Mouse (Mus musculus): ENCODE results near the gene Atm. TPM values are rescaled to one million over a fixed set of nuclear protein-coding genes. Genes with fewer than 3 reads are reported as not detected.

The Atm gene
- polyA plus RNA-seq, 1 experiment: 0.06 TPM

DNA sequence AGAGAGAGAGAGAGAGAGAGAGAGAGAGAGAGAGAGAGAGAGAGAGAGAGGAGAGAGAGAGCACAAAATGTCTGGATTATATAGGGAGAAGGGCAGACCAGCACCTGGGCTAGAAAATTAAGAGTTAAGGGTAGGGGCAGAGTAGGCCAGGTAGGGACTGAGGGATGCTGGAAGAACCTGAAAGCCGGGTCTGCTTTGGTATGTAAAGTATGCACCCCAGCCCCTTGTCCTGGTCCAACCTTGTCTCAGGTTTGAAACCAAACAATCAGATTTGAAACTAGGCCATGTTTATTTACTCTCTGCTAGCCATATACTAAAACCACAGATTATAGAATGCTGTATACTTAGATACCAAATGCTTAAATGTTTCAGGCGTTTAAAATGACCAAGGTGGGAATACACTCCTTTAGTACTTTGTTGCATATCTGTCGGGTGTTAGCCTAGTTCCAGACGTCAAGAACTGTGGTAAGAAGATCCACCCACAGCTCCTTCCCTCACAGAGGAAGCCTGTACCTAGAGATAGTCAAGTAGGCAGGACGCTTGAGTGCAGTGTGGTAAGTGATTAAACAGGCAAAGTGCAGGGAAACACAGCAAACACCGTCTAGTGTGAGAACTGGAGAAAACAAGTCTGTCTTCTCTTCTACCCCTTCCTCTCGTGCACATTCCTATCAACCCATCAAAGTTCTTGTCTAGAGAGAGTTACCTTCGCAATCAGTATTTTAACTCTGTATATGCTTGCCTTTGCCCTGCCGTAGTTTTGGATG is 114.2 kb downstream of the Atm start:
- peaks cover 11% of the 10 kb centered on the region for H3K9me3 ChIP-seq
- TF ChIP-seq FLI1 (IDR thresholded peaks at IDR 0.05; ENCODE audit: low read length) (no peak), GATA1 (IDR thresholded peaks at IDR 0.05; ENCODE audit: borderline replicate concordance, low read length) (peak; percentile 89; the same call in 2 of the 3 replicates)
- peak overlapping the region; percentile 81 for H3K4me3 ChIP-seq (replicated peaks)
- H3K4me1 ChIP-seq: peaks cover 73% of the 10 kb centered on the region
- no peaks in the 10 kb centered on the region for H3K27me3 ChIP-seq (replicated peaks)
- H3K36me3 ChIP-seq (replicated peaks; ENCODE audit: low read length): peaks cover 27% of the 10 kb centered on the region

- Histone ChIP-seq H3K4me1 (peaks cover 49% of the 10 kb centered on the region), H3K27me3 (replicated peaks) (no peaks in the 10 kb centered on the region), H3K4me3 (replicated peaks) (no peak overlapping the region), H3K9me3 (0 out of 2 replicates have a peak, but pooled peaks cover 4% of the 10 kb centered on the region), H3K36me3 (replicated peaks; ENCODE audit: low read length) (no peaks in the 10 kb centered on the region)
- TF ChIP-seq GATA1 (IDR thresholded peaks at IDR 0.05; ENCODE audit: borderline replicate concordance, low read length): no peak
- no peak for TF ChIP-seq FLI1 (IDR thresholded peaks at IDR 0.05; ENCODE audit: low read length)
Measured at GRCm38 (mm10) chr9:53409427-53409826, 127.1 kb downstream of the Atm start.

GRCm38 (mm10) chr9:53408953-53409361 is 127.6 kb downstream of the Atm start:
- no peak overlapping the region for H3K4me3 ChIP-seq (replicated peaks)
- no peaks in the 10 kb centered on the region for H3K36me3 ChIP-seq (replicated peaks; ENCODE audit: low read length)
- TF ChIP-seq GATA1 (IDR thresholded peaks at IDR 0.05; ENCODE audit: borderline replicate concordance, low read length) (no peak), FLI1 (IDR thresholded peaks at IDR 0.05; ENCODE audit: low read length) (no peak)
- peaks cover 52% of the 10 kb centered on the region for H3K4me1 ChIP-seq
- H3K9me3 ChIP-seq: 0 out of 2 replicates have a peak, but pooled peaks cover 4% of the 10 kb centered on the region
- no peaks in the 10 kb centered on the region for H3K27me3 ChIP-seq (replicated peaks)

DNA sequence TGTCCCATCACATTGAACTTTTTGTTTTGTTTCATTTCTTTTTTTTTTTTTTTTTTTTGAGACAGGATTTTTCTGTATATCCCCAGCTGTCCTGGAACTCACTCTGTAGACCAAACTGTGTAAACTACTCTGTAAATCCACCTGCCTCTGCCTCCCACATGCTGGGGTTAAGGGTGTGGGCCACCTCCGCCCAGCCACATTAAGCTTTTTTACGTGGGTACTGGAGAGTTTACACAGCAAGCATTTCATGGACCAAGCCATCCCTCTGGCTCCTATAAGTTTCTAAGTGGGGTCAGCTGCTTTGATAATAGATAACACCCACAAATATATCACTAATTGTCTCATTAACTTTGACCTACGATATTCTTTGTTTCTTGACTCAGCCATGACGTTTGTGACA is 128.0 kb downstream of the Atm start:
- Histone ChIP-seq H3K4me3 (replicated peaks) (no peak overlapping the region), H3K36me3 (replicated peaks; ENCODE audit: low read length) (no peaks in the 10 kb centered on the region), H3K27me3 (replicated peaks) (no peaks in the 10 kb centered on the region), H3K9me3 (0 out of 2 replicates have a peak, but pooled peaks cover 4% of the 10 kb centered on the region), H3K4me1 (peaks cover 52% of the 10 kb centered on the region)
- TF ChIP-seq FLI1 (IDR thresholded peaks at IDR 0.05; ENCODE audit: low read length) (no peak), GATA1 (IDR thresholded peaks at IDR 0.05; ENCODE audit: borderline replicate concordance, low read length) (no peak)

DNA sequence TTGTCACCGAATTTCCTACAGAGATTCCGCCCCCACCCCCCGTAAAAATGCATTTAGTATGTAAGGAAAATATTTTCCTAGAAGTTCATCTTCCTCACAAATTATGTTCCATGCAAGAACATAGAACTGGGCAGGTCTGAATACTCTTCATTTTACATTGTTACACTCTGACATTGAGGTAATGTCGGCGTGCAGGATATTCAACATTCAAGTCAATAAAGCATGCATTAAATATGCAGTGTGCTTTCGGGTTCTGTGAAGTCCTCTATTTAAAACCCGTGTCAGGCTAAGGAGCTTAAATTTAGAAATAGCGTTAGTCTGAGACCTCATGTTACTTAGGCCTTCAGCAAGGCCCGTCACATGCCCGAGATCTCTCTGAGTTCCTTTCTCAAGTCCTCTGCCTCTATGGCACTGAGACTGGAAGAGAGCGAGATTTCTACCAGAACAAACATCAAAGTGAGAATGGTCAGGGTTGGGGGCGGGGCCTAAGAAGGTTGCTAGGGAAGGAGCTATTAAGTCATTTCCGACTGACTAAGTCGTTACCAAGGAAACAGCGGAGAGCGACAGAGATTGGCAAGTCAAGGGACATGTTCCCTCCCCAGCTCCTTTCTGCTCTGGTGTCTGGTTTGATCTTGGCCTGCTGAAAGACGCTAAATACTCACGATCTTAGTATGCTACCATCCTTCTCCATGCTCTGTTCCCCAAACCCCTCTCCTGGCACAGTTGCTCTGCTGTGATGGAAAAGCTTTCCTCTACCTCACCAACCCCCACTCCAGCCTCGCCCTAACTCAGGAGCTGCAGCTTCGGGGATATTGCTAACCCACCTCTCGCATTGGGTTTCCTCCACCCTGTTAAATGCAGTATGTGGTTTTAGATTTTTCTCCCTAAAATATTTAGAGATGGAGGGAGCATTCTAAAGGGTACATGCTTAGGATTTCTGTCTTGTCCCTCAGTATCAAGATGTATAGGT is 131.5 kb downstream of the Atm start:
- Histone ChIP-seq H3K27me3 (replicated peaks) (no peaks in the 10 kb centered on the region), H3K4me3 (replicated peaks) (peak overlapping the region; percentile 86), H3K9me3 (no peaks in the 10 kb centered on the region), H3K36me3 (replicated peaks; ENCODE audit: low read length) (peaks cover under 1% of the 10 kb centered on the region), H3K4me1 (peaks cover 43% of the 10 kb centered on the region)
- TF ChIP-seq GATA1 (IDR thresholded peaks at IDR 0.05; ENCODE audit: borderline replicate concordance, low read length) (no peak), FLI1 (IDR thresholded peaks at IDR 0.05; ENCODE audit: low read length) (no peak)

DNA sequence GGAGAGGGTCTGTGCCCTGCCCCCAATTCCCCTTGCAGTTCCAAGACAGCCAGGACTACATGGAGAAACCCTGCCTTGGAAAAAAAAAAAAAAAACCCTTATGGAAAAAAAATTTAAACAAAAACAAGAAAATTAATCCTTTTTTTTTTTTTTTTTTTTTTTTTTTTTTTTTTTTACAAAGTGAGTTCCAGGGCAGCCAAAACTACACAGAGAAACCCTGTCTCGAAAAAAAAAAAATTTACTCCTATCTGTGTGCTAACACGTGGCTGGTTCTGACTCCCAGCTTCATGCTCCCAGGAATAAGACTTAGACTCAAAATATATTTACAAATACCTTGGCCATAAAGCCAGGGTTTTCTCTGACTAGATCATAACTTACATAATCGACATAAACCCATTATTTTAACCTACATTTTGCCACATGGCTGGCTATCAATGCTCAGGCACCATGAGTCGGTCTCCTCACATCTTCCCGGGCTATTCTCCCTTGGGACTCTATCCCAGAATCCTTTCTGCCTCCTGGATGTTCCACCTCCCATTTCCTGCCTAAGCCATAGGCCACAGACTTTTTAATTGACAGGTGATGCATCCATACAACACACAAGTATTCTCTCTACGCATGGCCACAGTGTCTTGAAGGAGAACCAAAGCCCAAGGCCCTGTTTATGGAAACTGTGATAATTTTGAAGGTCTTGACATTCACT is 132.3 kb downstream of the Atm start:
- no peaks in the 10 kb centered on the region for H3K27me3 ChIP-seq (replicated peaks)
- peaks cover 34% of the 10 kb centered on the region for H3K4me1 ChIP-seq
- no peaks in the 10 kb centered on the region for H3K9me3 ChIP-seq
- TF ChIP-seq FLI1 (IDR thresholded peaks at IDR 0.05; ENCODE audit: low read length) (no peak), GATA1 (IDR thresholded peaks at IDR 0.05; ENCODE audit: borderline replicate concordance, low read length) (no peak)
- H3K4me3 ChIP-seq (replicated peaks): no peak overlapping the region
- H3K36me3 ChIP-seq (replicated peaks; ENCODE audit: low read length): peaks cover 6% of the 10 kb centered on the region

- Histone ChIP-seq H3K9me3 (no peaks in the 10 kb centered on the region), H3K36me3 (replicated peaks; ENCODE audit: low read length) (peaks cover 9% of the 10 kb centered on the region), H3K4me1 (peaks cover 32% of the 10 kb centered on the region), H3K4me3 (replicated peaks) (no peak overlapping the region), H3K27me3 (replicated peaks) (no peaks in the 10 kb centered on the region)
- TF ChIP-seq GATA1 (IDR thresholded peaks at IDR 0.05; ENCODE audit: borderline replicate concordance, low read length) (no peak), FLI1 (IDR thresholded peaks at IDR 0.05; ENCODE audit: low read length) (no peak)
Measured at GRCm38 (mm10) chr9:53402991-53403390, 133.5 kb downstream of the Atm start.

- no peak for TF ChIP-seq FLI1 (IDR thresholded peaks at IDR 0.05; ENCODE audit: low read length)
- Histone ChIP-seq H3K9me3 (no peaks in the 10 kb centered on the region), H3K36me3 (replicated peaks; ENCODE audit: low read length) (peaks cover 11% of the 10 kb centered on the region), H3K27me3 (replicated peaks) (no peaks in the 10 kb centered on the region), H3K4me3 (replicated peaks) (no peak within 1 kb of the TSS), H3K4me1 (peaks cover 38% of the 10 kb centered on the region)
Measured at GRCm38 (mm10) chr9:53402291-53402711, 134.2 kb downstream of the Atm start, which contains the start of gene 4930550C14Rik. Gene 4930550C14Rik (plus strand): TSS chr9:53402325.

- H3K4me1 ChIP-seq: peaks cover 38% of the 10 kb centered on the region
- no peak overlapping the region for H3K4me3 ChIP-seq (replicated peaks)
- H3K27me3 ChIP-seq (replicated peaks): no peaks in the 10 kb centered on the region
- no peaks in the 10 kb centered on the region for H3K9me3 ChIP-seq
- peaks cover 15% of the 10 kb centered on the region for H3K36me3 ChIP-seq (replicated peaks; ENCODE audit: low read length)
- TF ChIP-seq GATA1 (IDR thresholded peaks at IDR 0.05; ENCODE audit: borderline replicate concordance, low read length) (no peak), FLI1 (IDR thresholded peaks at IDR 0.05; ENCODE audit: low read length) (no peak)
Measured at GRCm38 (mm10) chr9:53401146-53401545, 135.4 kb downstream of the Atm start.

Data from megakaryocyte, embryonic 14.5 days (primary cell).